Mouse (Mus musculus): ENCODE results near the gene Mknk2. TPM values are rescaled to one million over a fixed set of nuclear protein-coding genes. Genes with fewer than 3 reads are reported as not detected.

Gene Mknk2
- polyA plus RNA-seq, 1 experiment, result 54.6 TPM

GRCm38 (mm10) chr10:80658841-80659202 is 19.1 kb downstream of the Mknk2 start:
- Histone ChIP-seq H3K9ac (ENCODE audit: low read depth, poor library complexity, severe bottlenecking) (peak overlapping the region; percentile 8), H3K9me3 (replicated peaks; ENCODE audit: control insufficient read depth, insufficient read depth, low read length, poor library complexity, severe bottlenecking) (no peaks in the 10 kb centered on the region), H3K27me3 (ENCODE audit: control insufficient read depth, insufficient read depth, low read length, poor library complexity, severe bottlenecking) (no peaks in the 10 kb centered on the region), H3K4me1 (ENCODE audit: control insufficient read depth, insufficient read depth, low read length) (peaks cover 13% of the 10 kb centered on the region), H3K4me3 (ENCODE audit: low read depth, low read length) (no peak overlapping the region; the same call in 1 of the 2 replicates), H3K36me3 (ENCODE audit: control insufficient read depth, insufficient read depth, low read length, poor library complexity, severe bottlenecking) (no peaks in the 10 kb centered on the region), H3K27ac (ENCODE audit: insufficient read depth, low read length) (peak overlapping the region; percentile 70)
- TF ChIP-seq POLR2A (IDR thresholded peaks at IDR 0.05; ENCODE audit: insufficient read depth, low read length) (no peak), CTCF (IDR thresholded peaks at IDR 0.05; ENCODE audit: low read depth, low read length) (no peak)

- Histone ChIP-seq H3K4me3 (ENCODE audit: low read depth, low read length) (no peak overlapping the region), H3K27ac (ENCODE audit: insufficient read depth, low read length) (peak overlapping the region; percentile 70), H3K4me1 (ENCODE audit: control insufficient read depth, insufficient read depth, low read length) (peaks cover 11% of the 10 kb centered on the region), H3K36me3 (ENCODE audit: control insufficient read depth, insufficient read depth, low read length, poor library complexity, severe bottlenecking) (no peaks in the 10 kb centered on the region), H3K9ac (ENCODE audit: low read depth, poor library complexity, severe bottlenecking) (0 out of 2 replicates have a peak overlapping the region, but pooled peaks have one; percentile 21), H3K27me3 (ENCODE audit: control insufficient read depth, insufficient read depth, low read length, poor library complexity, severe bottlenecking) (no peaks in the 10 kb centered on the region), H3K9me3 (replicated peaks; ENCODE audit: control insufficient read depth, insufficient read depth, low read length, poor library complexity, severe bottlenecking) (no peaks in the 10 kb centered on the region)
- no peak for TF ChIP-seq CTCF (IDR thresholded peaks at IDR 0.05; ENCODE audit: low read depth, low read length)
- no peak for TF ChIP-seq POLR2A (IDR thresholded peaks at IDR 0.05; ENCODE audit: insufficient read depth, low read length)
- no peak for TF ChIP-seq EP300 (IDR thresholded peaks at IDR 0.05; ENCODE audit: insufficient read depth, low read depth, low read length)
These were observed 19.6 kb downstream of the Mknk2 start for GRCm38 (mm10) chr10:80658194-80658840.

GRCm38 (mm10) chr10:80656863-80657623 is 20.9 kb downstream of the Mknk2 start, which contains the start of gene Btbd2:
Gene Btbd2 (minus strand): TSS chr10:80657071.
- H3K9me3 ChIP-seq (replicated peaks; ENCODE audit: control insufficient read depth, insufficient read depth, low read length, poor library complexity, severe bottlenecking), result no peaks in the 10 kb centered on the region
- H3K9ac ChIP-seq (ENCODE audit: low read depth, poor library complexity, severe bottlenecking), result peak within 1 kb of the TSS; percentile 81
- peak within 1 kb of the TSS; percentile 93 for H3K4me3 ChIP-seq (ENCODE audit: low read depth, low read length)
- H3K4me1 ChIP-seq (ENCODE audit: control insufficient read depth, insufficient read depth, low read length), result peaks cover 9% of the 10 kb centered on the region
- H3K27ac ChIP-seq (ENCODE audit: insufficient read depth, low read length), result peak within 1 kb of the TSS; percentile 92
- no peaks in the 10 kb centered on the region for H3K36me3 ChIP-seq (ENCODE audit: control insufficient read depth, insufficient read depth, low read length, poor library complexity, severe bottlenecking)
- no peaks in the 10 kb centered on the region for H3K27me3 ChIP-seq (ENCODE audit: control insufficient read depth, insufficient read depth, low read length, poor library complexity, severe bottlenecking)
- TF ChIP-seq CTCF (IDR thresholded peaks at IDR 0.05; ENCODE audit: low read depth, low read length), result no peak
- TF ChIP-seq POLR2A (IDR thresholded peaks at IDR 0.05; ENCODE audit: insufficient read depth, low read length), result no peak
- no peak for TF ChIP-seq EP300 (IDR thresholded peaks at IDR 0.05; ENCODE audit: insufficient read depth, low read depth, low read length)

GRCm38 (mm10) chr10:80656130-80656862 is 21.6 kb downstream of the Mknk2 start:
- H3K4me3 ChIP-seq (ENCODE audit: low read depth, low read length), result peak overlapping the region; percentile 93
- H3K4me1 ChIP-seq (ENCODE audit: control insufficient read depth, insufficient read depth, low read length), result peaks cover 9% of the 10 kb centered on the region

GRCm38 (mm10) chr10:80655406-80656129 is 22.3 kb downstream of the Mknk2 start:
- Histone ChIP-seq H3K36me3 (ENCODE audit: control insufficient read depth, insufficient read depth, low read length, poor library complexity, severe bottlenecking) (no peaks in the 10 kb centered on the region), H3K27ac (ENCODE audit: insufficient read depth, low read length) (no peak overlapping the region), H3K27me3 (ENCODE audit: control insufficient read depth, insufficient read depth, low read length, poor library complexity, severe bottlenecking) (no peaks in the 10 kb centered on the region), H3K4me3 (ENCODE audit: low read depth, low read length) (peak overlapping the region; percentile 93), H3K9me3 (replicated peaks; ENCODE audit: control insufficient read depth, insufficient read depth, low read length, poor library complexity, severe bottlenecking) (no peaks in the 10 kb centered on the region), H3K4me1 (ENCODE audit: control insufficient read depth, insufficient read depth, low read length) (peaks cover 9% of the 10 kb centered on the region), H3K9ac (ENCODE audit: low read depth, poor library complexity, severe bottlenecking) (peak overlapping the region; percentile 81)
- TF ChIP-seq CTCF (IDR thresholded peaks at IDR 0.05; ENCODE audit: low read depth, low read length) (no peak), EP300 (IDR thresholded peaks at IDR 0.05; ENCODE audit: insufficient read depth, low read depth, low read length) (no peak), POLR2A (IDR thresholded peaks at IDR 0.05; ENCODE audit: insufficient read depth, low read length) (no peak)

More at GRCm38 (mm10) chr10:80656130-80656862, 21.6 kb downstream of the Mknk2 start:
- Histone ChIP-seq H3K27ac (ENCODE audit: insufficient read depth, low read length) (peak overlapping the region; percentile 92), H3K9ac (ENCODE audit: low read depth, poor library complexity, severe bottlenecking) (peak overlapping the region; percentile 81), H3K27me3 (ENCODE audit: control insufficient read depth, insufficient read depth, low read length, poor library complexity, severe bottlenecking) (no peaks in the 10 kb centered on the region), H3K36me3 (ENCODE audit: control insufficient read depth, insufficient read depth, low read length, poor library complexity, severe bottlenecking) (no peaks in the 10 kb centered on the region), H3K9me3 (replicated peaks; ENCODE audit: control insufficient read depth, insufficient read depth, low read length, poor library complexity, severe bottlenecking) (no peaks in the 10 kb centered on the region)
- TF ChIP-seq EP300 (IDR thresholded peaks at IDR 0.05; ENCODE audit: insufficient read depth, low read depth, low read length) (0 out of 2 replicates have a peak, but pooled peaks have one; percentile 13), CTCF (IDR thresholded peaks at IDR 0.05; ENCODE audit: low read depth, low read length) (no peak)

All from ES-Bruce4 (cell line).